Mouse (Mus musculus): ENCODE measurements around the gene Fam199x.

DNA sequence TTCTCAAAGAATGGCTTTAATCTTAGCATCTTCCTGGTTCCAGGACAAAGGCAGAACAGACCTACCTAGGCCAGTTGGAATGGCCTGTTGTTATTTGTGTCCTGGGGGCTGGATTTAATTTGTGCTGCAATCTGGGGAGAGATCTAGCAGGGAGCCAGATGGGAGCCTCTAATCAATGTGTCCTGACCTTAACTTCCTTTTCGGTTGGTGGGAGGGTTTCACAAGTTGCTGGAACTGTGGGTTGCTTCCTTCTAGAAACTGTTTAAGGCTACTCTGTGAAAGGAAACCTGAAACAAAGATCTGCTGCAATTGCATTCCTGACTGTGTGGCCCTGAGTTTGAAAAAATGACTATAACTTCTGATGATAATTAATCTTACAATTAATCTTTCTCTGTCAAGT is 31.7 kb upstream of the Fam199x start:
- TF ChIP-seq CTCF (IDR thresholded peaks at IDR 0.05; ENCODE audit: low read depth) (no peak), EP300 (IDR thresholded peaks at IDR 0.05; ENCODE audit: low read depth) (no peak)
